Mouse (Mus musculus) right cerebral cortex, postnatal 14 days (tissue): ENCODE measurements around the gene Itfg2.

ENCODE experiments used
- DNase-seq: peaks from one replicate; pipeline ENCODE4 v3.0.0; 2022

Itfg2 gene

DNA sequence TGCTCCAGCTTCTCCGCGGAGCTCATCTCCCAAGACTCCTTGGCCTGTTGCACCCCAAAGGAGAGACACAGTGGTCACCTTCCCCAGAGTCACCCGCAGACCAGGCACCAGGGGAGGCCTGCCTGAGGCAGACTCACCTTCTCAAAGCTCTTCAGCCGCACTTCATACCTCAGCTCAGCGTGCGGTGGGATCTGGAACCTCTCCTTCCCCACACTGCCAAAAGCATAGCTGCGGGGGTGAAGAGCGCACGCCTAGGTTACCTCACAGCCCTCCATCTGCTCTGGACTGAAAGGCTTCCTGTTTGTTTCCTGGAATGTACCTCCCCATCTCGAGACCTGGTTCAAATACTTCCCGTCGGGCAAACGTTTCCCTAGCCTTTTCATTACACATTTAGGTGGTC lies 8.8 kb upstream of the Itfg2 start:
- DNase-seq = no peak

DNA sequence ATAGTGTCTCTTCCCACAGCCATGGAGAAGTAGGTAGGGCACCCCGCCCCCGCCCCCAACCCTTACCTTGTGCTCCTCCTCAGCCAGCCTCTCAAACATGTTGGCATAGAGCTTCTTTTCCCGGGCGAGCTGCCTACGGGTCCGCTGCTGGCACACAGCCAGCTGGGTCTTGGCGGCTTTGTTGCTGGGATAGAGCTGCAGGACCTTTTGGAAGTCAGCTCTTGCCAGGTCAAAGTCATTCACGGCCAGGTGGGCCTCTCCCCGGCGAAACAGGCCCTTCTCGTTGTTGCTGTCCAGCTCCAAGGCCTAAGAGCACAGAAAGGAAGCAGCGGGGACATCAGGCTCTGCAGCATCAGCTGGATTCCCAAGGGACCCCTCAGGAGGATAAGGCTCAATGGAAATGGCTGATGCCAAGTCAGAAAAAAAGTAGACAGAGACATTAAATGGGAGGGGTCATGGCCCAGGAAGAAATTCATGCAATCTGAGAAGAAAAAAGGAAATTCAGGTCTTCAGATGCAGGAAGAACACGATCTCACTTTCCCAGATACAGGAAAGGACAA lies 7.7 kb upstream of the Itfg2 start:
- no peak for DNase-seq

DNA sequence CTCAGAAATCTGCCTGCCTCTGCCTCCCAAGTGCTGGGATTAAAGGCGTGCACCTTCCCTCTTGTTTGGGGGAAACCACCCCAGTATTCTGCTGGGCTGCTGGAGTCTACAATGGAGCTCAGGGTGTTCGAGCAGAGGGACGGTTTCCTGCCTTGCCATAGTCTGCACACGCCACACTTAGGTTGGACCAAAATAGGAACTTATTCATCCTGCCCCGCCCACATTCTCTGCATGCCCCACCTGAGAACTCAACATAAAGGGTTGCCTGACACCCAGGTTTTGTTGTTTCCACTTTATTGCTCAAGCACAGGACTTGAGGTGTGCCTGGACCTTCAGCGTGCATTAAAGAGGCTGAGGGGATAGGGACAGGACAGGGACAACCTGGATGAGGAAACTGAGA lies 5.1 kb upstream of the Itfg2 start:
- DNase-seq = no peak

DNA sequence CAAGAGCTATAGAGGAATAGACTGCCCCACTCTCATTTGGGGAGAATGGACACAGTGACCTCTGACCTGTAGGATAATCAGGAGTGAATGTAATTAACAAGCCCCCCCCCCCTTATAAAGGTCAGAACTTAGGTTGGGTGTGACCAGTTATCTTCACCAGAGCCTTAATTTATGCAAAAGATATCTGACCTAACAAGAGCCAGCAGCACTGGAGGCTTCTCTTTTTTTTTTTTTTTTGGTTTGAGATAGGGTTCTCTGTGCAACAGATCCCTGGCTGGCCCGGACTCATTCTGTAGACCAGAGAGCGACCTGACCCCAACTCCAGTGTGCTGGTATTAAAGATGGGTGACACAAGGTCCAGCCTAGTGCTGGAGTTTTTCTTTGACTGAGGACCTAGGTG lies 4.6 kb upstream of the Itfg2 start:
- no peak for DNase-seq

DNA sequence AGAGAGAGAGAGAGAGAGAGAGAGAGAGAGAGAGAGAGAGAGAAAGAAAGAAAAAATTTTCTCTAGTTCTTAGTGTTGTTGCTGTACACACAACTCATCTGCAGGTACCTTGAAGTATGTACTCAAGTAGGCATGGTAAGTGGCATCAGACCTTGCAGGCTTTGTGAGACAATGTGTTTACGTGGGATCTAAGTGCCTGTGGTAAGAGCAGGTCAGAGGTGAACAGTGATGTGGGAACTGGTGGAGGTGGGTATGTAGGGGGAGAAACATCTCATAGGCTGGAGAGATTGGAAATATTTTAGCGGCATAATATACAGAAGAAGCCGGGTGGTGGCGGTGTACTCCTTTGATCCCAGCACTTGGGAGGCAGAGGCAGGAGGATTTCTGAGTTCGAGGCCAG lies 2.8 kb upstream of the Itfg2 start:
- no peak for DNase-seq

DNA sequence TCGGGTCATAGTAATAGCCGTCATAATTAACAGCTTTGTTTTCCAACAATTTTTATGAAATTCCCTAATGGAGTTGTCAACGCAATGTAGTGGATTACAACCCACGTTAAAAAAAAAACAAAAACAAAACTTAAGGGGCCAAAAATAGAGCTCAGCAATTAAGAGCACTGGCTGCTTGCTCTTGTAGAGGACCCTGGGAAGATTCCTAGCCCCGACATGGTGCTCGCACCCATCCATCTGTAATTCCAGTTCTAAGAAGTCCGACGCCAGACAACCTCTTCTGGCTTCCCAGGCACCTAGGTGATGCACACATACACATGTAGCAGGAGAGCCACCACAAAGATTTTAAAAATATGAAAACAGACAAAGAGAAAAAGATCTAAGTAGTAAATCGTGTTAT lies 315 bp upstream of the Itfg2 start:
- DNase-seq = no peak

- no peak for DNase-seq
Measured at GRCm38 (mm10) chr6:128423496-128424268, 1.0 kb downstream of the Itfg2 start.

DNA sequence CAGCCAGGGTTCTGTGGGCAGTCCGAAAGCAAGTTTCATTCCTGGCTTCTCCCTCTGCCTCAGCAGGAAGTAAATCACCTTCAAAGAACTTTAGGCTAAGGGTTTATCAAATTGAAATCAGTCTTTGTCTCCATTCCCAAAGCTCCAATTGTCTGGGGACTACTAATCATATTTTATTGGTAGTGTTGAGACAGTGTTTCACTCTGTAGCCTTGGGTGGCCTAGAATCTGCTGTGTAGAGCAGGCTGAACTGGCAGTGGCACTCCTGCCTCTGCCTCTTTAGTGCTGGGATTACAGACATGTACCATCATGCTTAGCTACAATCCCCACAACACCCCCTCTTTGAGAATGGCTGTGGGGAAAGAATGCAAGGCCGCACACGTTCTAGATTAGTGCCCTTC lies 3.3 kb downstream of the Itfg2 start:
- no peak for DNase-seq

DNA sequence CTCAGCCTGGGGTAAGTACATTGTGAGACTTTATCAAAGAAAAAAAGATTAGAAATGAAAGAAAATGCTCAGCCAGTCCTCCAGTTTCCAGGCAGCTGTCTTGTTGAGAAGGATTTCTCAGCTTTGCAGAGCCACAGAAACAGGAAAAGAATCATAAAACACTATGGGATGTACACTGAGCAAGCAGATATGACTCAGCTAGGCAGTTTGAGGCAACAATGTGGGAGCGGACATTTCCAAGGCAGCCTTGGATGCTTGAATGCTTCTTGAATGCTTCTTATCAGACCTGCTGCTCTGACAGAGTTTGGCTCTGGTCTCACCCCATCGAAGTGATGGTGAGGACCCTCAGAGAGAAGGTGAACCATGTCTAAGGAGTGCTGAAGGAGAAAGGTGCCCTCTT lies 3.7 kb downstream of the Itfg2 start:
- no peak for DNase-seq

DNA sequence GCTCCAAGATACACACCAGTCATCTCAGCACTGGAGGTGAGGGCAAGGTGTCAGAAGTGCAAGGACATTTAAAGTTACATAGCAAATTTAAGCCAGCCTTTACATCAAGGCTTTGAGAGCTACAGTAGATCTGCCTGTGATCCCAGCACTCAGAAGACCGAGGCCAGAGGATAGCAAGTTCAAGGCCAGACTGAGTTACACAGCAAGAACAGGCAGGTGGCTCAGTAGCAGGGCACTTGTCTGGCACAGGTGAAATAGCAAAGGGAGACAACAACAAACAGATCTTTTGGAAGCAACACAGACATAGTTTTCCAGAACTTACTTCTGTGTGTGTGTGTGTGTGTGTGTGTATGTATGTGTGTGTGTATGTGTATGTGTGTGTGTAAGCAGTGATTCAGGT lies 6.7 kb downstream of the Itfg2 start:
- no peak for DNase-seq

DNA sequence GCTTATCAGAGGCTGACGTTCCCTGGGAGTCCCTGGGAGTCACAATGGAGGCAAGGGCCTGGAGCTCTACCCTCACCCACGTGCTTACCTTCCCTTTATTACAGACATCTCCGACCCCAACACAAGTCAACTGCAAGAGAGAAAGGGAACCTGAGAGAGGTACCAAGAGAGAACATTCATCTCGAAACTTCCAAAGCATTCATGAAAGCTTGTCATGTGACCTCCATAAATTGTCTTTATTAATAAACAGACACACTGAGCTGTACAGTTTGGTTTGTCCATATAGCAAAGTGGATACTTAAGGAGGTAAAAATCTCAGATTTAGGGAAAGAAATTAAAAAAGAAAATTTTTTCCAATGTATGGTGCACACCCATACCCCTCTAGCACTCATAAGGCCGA lies 8.6 kb downstream of the Itfg2 start:
- DNase-seq = no peak

DNA sequence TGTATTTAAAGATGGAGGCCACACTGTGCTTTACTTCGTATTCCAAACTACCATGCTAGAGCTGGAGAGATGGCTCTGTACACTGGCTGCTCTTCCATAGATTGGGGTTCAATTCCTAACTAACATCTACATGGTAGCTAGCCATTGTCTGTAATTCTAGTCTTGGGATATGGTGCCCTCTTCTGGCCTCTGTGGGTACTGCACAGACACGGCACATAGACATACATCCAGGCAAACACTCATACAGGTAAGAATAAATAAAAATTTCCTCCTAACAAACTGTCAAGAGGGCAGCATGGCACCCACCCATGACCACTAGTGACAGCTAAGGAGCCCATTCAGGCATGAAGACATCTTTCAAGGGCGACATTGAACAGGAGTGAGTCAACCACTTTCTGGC lies 13.6 kb downstream of the Itfg2 start:
- peak; percentile 76 for DNase-seq

GRCm38 (mm10) chr6:128410305-128410704 lies 14.4 kb downstream of the Itfg2 start:
- no peak for DNase-seq

DNA sequence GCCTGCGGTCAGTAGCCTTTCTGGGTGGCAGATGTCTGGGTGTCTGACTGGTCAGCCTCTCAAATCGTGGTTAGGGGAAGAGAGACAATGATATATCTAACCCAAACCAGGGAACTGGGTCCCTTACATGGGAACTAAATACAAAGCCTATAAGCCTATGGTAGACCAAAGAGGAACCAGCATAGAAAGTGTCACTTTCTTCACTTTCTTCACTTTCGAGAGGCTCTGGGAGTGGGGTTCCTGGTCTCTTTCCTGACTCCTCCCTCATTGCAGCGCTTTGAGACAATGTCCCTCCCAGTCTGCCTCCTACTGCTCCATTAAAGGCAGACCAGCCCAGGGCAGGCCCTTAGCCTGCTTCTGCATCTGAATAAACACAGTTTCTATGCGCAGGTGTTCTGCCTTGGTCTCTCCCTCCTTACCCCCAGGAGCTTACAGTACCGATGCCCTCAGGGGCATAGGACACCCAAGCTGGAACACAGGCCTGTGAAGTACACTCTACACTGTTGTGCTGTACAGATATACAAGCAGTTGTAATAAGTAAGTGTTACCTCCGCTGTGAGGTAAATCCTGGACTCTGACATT lies 16.1 kb downstream of the Itfg2 start:
- no peak for DNase-seq

- no peak for DNase-seq
Measured at GRCm38 (mm10) chr6:128404708-128405107, 20.0 kb downstream of the Itfg2 start.

GRCm38 (mm10) chr6:128399421-128400185 lies 25.1 kb downstream of the Itfg2 start:
- DNase-seq = peak; percentile 63

GRCm38 (mm10) chr6:128398996-128399395 lies 25.7 kb downstream of the Itfg2 start, which contains the start of gene Nrip2:
TSS of gene Nrip2 (plus strand) at chr6:128399296.
- no peak for DNase-seq

GRCm38 (mm10) chr6:128397574-128398261 lies 27.0 kb downstream of the Itfg2 start:
- DNase-seq = no peak

DNA sequence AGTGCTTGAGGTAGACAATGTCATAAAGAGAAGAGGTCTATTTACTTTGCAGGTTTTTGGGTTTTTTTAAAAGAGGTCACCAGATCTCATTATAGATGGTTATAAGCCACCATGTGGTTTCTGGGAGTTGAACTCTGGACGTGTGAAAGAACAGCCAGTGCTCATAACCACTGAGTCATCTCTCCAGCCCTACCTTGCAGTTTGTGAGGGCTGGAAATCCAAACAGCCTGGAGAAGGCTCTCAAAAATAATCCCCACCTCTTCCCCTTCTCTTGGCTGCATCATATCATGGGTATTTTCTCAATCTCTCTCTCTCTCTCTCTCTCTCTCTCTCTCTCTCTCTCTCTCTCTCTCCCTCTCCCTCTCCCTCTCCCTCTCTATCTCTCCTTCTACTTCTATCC lies 34.0 kb downstream of the Itfg2 start:
- DNase-seq = no peak

DNA sequence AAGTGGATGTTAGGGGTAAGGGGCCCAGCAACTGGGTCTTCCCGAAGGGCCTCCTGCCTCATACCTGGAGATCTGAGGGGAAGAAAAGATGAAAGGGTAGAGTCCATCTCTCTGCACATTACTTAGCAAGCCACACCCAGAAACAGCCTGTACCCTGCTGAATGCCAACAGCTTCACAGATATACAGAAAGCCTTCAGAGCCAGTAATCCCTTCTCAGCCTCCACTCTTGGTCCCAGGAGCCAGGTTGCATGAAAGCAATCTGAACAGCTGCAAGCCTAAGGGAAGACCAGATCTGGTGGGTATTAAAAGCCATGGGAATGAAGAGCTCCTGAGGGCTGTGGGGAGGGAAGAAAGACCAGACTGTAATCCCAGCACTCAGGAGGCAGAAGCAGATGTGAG lies 35.5 kb downstream of the Itfg2 start:
- DNase-seq = no peak

- no peak for DNase-seq
Measured at GRCm38 (mm10) chr6:128385026-128385425, 39.7 kb downstream of the Itfg2 start.

DNA sequence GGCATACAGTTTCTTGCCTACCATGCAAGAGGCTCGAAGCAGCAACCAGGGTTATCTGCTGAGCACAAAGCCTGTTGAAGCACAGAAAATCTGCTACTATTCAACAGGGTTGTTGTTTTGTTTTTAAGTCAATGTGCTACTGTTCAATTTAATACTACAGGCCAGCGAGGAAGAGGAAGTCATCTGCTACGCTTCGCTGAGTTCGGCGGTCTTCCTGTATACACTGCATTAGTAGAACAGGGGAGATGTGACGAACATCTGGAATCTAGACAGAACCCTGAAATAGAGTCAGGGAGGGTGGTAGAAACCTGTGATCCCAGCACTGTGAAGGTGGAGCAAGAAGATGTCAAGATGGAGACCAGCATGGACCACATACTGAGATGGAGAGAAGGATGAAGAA lies 41.0 kb downstream of the Itfg2 start:
- no peak for DNase-seq

DNA sequence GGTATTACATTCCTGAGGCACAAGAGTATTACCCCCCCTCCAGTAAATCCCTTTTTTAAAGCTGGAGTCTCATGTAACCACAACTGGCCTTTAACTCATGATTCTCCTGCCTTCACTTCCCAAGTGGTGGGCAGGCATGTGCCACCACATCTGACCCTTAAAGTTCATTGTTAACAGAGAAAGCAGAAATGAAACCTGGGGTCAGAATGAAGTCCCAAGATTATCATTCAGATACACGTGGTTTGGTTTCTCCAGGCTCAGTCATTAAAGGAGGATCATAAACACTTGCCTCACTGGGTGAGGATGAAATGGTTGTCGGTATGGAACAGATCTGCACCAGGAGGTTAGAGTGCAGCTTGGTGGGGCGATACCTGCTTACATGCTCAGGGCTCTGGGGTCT lies 43.5 kb downstream of the Itfg2 start:
- DNase-seq = no peak
